Mouse (Mus musculus) erythroblast, embryonic 14.5 days (primary cell): ENCODE data around the gene Gm826.

ENCODE experiments used
- GATA1 ChIP-seq: IDR thresholded peaks from 2 replicates; pipeline ENCODE4 v1.6.1; 2012; ENCODE audit warnings: low read length, inconsistent platforms, mixed read lengths
- TAL1 ChIP-seq: IDR thresholded peaks from 3 replicates; pipeline ENCODE4 v1.6.1; 2012; ENCODE audit warnings: low read length, inconsistent platforms, mixed read lengths

DNA sequence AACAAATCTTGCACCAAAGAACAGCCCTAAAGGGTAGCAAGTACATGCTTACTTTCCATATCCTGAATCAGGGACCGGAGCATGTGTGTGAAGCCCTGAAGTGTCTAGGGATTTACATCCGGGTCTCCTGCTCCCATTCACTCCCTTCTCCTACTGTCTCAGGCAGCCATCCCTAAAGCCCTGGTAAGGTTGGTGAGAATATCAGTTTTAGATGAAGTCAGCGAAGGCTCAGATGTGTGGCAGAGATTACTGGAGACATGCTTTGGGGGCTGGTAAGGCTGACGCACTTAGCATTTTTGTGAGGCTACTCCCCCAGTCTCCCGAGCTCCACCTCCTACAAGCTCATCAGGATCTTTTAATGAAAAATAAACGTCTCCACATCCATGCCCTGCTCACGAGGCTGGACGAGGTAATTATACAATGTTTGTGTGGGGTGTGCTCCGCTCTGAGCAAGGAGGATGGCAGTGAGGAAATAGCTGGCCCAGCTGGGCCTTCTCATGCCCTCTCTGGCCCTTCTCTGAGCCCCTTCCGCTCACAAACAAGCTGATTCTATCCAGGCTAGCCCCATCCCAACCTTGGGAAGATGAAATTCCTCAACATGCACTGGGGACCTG, 45.3 kb downstream of the Gm826 start:
- TF ChIP-seq TAL1 (no peak), GATA1 (no peak)
